Mouse (Mus musculus) lung, postnatal 0 days (tissue): ENCODE measurements around the gene Col8a2. TPM values are rescaled to one million over a fixed set of nuclear protein-coding genes. Genes with fewer than 3 reads are reported as not detected.

ENCODE experiments used
- ATAC-seq: fragments of 200-750 bp; cut with Nextera tagmentation; 2 replicates; pipeline ENCODE4 v1.8.0; 2017; ENCODE audit warnings: moderate library complexity
- DNase-seq: peaks from one replicate; pipeline ENCODE4 v3.0.0-alpha.2; 2016; ENCODE audit warnings: low spot score
- H3K27ac ChIP-seq: fragments of 300-500 bp; sonication (generic); 2 replicates; pipeline ENCODE4 v1.5.1; 2014; ENCODE audit warnings: antibody characterized with exemption, mild to moderate bottlenecking, low read length, mixed read lengths
- H3K27me3 ChIP-seq: fragments of 300-500 bp; sonication (generic); replicated peaks from 2 replicates; pipeline ENCODE4 v1.6.1; 2014; ENCODE audit warnings: low read length, mixed read lengths; ENCODE audit not compliant: insufficient read depth
- H3K36me3 ChIP-seq: fragments of 300-500 bp; sonication (generic); 2 replicates; pipeline ENCODE4 v1.6.1; 2014; ENCODE audit warnings: low read length, mixed read lengths; ENCODE audit not compliant: insufficient read depth
- H3K4me1 ChIP-seq: fragments of 300-500 bp; sonication (generic); 2 replicates; pipeline ENCODE4 v1.6.1; 2014; ENCODE audit warnings: antibody characterized with exemption, low read depth, low read length, mixed read lengths; ENCODE audit not compliant: insufficient read depth
- H3K4me2 ChIP-seq: fragments of 300-500 bp; sonication (generic); replicated peaks from 2 replicates; pipeline ENCODE4 v1.6.1; 2014; ENCODE audit warnings: low read depth, mild to moderate bottlenecking, low read length, moderate library complexity, mixed read lengths
- H3K4me3 ChIP-seq: fragments of 300-500 bp; sonication (generic); 2 replicates; pipeline ENCODE4 v1.5.1; 2014; ENCODE audit warnings: low read depth, low read length
- H3K9ac ChIP-seq: fragments of 300-500 bp; sonication (generic); replicated peaks from 2 replicates; pipeline ENCODE4 v1.6.1; 2014; ENCODE audit warnings: low read depth, mild to moderate bottlenecking
- H3K9me3 ChIP-seq: fragments of 300-500 bp; sonication (generic); 2 replicates; pipeline ENCODE4 v1.6.1; 2016; ENCODE audit warnings: low read length, mixed read lengths
- CTCF ChIP-seq: IDR thresholded peaks from 2 replicates; pipeline ENCODE4 v1.5.1; 2016; ENCODE audit warnings: antibody characterized with exemption, mild to moderate bottlenecking
- EP300 ChIP-seq: IDR thresholded peaks from 2 replicates; pipeline ENCODE4 v1.6.1; 2016; ENCODE audit warnings: antibody characterized with exemption, mild to moderate bottlenecking, control low read depth
- WGBS: fragments of 180-500 bp; shearing (Covaris S2); extraction: QIAGEN DNeasy Blood & Tissue Kit; methylation state at CpG from one replicate; pipeline ENCODE4 v1.1.7; 2014; 5-methylcytosine and 5-hydroxymethylcytosine counted together
- polyA plus RNA-seq: library from polyadenylated mRNA; unstranded; fragments of >200 nt; fragmentation: Nextera tagmentation; extraction: Ambion mirVana; gene quantifications from 2 replicates; pipeline ENCODE4 v1.2.1, GENCODE M21; 2015

Col8a2 gene
- polyA plus RNA-seq, 1 experiment from 2014 or later = 1.4 TPM

DNA sequence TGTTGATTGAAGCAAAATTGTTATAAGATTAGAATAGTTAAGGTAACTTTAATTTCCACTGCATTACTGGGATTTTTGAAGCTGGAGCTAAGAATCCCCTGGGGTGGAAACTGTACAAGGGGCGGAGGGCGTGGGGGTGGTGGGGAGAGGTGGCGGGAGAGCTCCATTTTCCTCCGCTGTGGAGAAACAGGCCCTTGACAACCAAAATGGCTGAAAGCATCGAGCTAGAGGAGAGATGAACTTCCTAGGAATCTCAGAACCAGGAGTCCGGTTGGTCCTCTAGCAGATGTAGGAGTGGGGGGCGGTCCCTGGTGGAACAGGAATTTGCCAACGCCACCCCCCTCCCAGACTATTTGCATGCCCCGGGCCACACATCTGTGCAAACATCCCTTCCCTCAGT lies 4.9 kb upstream of the Col8a2 start:
- Histone ChIP-seq H3K9ac (no peak overlapping the region), H3K4me2 (no peak overlapping the region), H3K36me3 (no peaks in the 10 kb centered on the region), H3K27me3 (peaks cover 19% of the 10 kb centered on the region; the same call in 1 of the 2 replicates), H3K4me1 (peaks cover 4% of the 10 kb centered on the region; the same call in 1 of the 2 replicates), H3K4me3 (no peak overlapping the region), H3K9me3 (no peaks in the 10 kb centered on the region), H3K27ac (no peak overlapping the region)
- 59% methylated on average over 9 of the region's 9 CpGs for WGBS
- no peak for ATAC-seq
- TF ChIP-seq EP300 (no peak), CTCF (no peak)
- no peak for DNase-seq

DNA sequence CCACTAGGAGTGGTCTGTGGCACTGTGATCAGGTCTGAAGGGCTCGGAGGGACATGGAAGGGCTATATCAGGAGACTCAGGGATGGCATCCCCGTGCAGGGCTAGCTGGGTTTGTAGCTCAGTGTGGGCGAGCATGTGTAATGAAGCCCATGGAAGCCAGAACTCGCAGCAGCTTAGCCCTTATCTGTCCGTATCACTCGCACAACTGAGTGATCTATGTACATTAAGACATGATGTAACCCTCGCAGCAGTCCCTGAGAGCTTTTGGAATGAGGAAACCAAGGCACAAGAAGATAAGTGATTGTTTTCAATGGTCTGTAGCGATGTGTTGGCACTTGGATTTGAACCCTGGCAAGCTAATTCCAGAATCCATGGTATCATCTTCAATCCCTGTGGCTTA lies 3.0 kb upstream of the Col8a2 start:
- TF ChIP-seq CTCF = no peak
- no peak for TF ChIP-seq EP300
- Histone ChIP-seq H3K4me2 (no peak overlapping the region), H3K36me3 (no peaks in the 10 kb centered on the region), H3K9ac (no peak overlapping the region), H3K9me3 (no peaks in the 10 kb centered on the region), H3K4me1 (peaks cover 4% of the 10 kb centered on the region; the same call in 1 of the 2 replicates), H3K27ac (no peak overlapping the region), H3K4me3 (no peak overlapping the region), H3K27me3 (peaks cover 21% of the 10 kb centered on the region; the same call in 1 of the 2 replicates)
- DNase-seq (no peak), ATAC-seq (no peak)
- 77% methylated on average over 8 of the region's 8 CpGs for WGBS

DNA sequence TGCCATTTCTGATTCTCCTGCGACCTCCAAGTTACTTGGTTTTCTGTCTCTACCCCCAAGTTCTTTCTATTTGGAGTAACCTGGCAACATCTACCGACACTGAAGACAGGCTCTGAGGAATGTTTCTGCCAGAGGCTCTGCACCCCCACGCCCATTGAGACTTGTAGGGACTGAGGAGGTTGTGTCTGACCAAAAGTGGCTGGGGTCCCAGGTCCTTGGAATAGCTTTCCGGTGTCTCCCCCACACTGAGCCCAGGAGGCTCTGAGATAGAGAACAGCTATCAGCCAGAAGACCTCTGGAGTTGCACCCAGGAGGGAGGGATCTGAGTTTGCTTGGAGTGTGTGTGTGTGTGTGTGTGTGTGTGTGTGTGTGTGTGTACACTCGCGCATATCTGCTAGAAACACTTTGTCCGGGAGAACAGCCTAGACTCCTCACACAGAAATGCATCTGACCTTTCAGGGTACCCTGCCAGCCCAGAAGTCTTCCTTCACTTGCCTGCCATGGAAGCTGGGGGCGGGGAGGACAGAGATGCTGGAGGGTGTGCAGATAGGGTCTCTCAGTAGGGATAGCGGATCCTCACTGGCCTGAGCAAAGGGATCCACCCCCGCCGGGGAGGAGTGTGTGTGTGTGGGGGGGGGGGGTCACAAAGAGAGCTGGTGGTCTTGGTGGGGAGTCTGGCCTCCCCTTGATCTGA lies 856 bp downstream of the Col8a2 start:
- peak; percentile 36; the same call in 1 of the 2 replicates for ATAC-seq
- no peak overlapping the region for H3K4me3 ChIP-seq

DNA sequence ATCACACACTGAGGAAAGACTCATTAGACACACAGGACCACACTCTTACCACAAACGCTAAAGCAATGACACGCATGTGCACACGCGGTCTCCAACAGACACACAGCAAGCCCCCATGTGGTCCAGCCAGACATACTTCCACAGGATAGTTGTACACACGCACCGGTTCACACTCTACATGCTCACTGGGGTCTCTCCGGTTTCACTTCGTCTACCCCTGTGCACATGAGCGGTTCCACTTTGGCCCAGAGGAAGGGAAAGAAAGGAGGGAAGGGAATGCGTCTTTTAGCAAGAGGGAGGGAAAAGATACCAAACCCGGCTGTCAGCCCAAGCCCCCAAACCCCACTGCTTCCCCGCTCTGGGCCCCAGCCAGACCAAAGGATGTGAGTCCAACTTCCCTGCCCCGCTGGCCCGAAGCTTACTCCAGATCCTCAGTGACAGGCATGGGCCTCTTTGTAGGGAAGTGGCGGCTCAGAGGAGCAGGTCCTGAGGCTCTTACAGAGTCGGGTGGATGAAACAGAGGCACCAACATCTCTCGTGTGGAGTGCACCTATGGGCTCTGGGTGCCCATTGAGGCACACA lies 1.6 kb downstream of the Col8a2 start:
- Histone ChIP-seq H3K27me3 (peaks cover 21% of the 10 kb centered on the region; the same call in 1 of the 2 replicates), H3K9ac (no peak overlapping the region), H3K27ac (no peak overlapping the region), H3K36me3 (no peaks in the 10 kb centered on the region), H3K4me3 (no peak overlapping the region), H3K4me1 (peaks cover 4% of the 10 kb centered on the region; the same call in 1 of the 2 replicates), H3K4me2 (no peak overlapping the region), H3K9me3 (no peaks in the 10 kb centered on the region)
- DNase-seq (no peak), ATAC-seq (no peak)
- TF ChIP-seq EP300 = no peak
- no peak for TF ChIP-seq CTCF
- WGBS = 30% methylated on average over 17 of the region's 17 CpGs

More for the DNA sequence above, 856 bp downstream of the Col8a2 start:
- WGBS = 29% methylated on average over 11 of the region's 11 CpGs
- TF ChIP-seq CTCF (no peak), EP300 (no peak)
- Histone ChIP-seq H3K9me3 (no peaks in the 10 kb centered on the region), H3K27me3 (peaks cover 21% of the 10 kb centered on the region; the same call in 1 of the 2 replicates), H3K36me3 (no peaks in the 10 kb centered on the region), H3K4me1 (peaks cover 4% of the 10 kb centered on the region; the same call in 1 of the 2 replicates), H3K9ac (no peak overlapping the region), H3K27ac (no peak overlapping the region), H3K4me2 (no peak overlapping the region)
- DNase-seq = peak; percentile 18

DNA sequence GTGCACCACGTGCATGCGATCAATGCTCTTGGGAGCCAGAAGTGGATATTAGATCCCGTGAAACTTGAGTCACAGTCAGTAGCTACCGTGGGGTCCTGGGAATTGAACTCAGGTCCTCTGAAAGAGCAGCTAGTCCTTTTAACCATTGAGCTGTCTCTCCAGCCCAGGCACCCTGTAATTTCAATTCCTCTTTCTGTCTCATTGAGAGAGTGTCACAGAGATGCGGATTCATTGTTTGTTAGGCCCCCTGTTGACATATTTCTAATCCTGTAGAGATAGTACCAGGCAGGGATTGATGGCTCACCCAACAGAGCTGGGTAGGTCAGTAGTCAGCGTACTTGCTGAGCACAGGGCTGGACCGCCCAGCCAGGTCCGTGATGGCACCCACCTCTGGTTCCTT lies 3.7 kb downstream of the Col8a2 start:
- H3K4me3 ChIP-seq = no peak overlapping the region
- 87% methylated on average over 8 of the region's 8 CpGs for WGBS
- no peaks in the 10 kb centered on the region for H3K36me3 ChIP-seq
- no peak for ATAC-seq
- no peaks in the 10 kb centered on the region for H3K9me3 ChIP-seq
- H3K9ac ChIP-seq = no peak overlapping the region
- H3K27ac ChIP-seq = no peak overlapping the region
- no peak overlapping the region for H3K4me2 ChIP-seq
- TF ChIP-seq EP300 = no peak
- no peak for TF ChIP-seq CTCF
- peaks cover 14% of the 10 kb centered on the region; the same call in 1 of the 2 replicates for H3K27me3 ChIP-seq
- peaks cover 4% of the 10 kb centered on the region; the same call in 1 of the 2 replicates for H3K4me1 ChIP-seq
- no peak for DNase-seq

DNA sequence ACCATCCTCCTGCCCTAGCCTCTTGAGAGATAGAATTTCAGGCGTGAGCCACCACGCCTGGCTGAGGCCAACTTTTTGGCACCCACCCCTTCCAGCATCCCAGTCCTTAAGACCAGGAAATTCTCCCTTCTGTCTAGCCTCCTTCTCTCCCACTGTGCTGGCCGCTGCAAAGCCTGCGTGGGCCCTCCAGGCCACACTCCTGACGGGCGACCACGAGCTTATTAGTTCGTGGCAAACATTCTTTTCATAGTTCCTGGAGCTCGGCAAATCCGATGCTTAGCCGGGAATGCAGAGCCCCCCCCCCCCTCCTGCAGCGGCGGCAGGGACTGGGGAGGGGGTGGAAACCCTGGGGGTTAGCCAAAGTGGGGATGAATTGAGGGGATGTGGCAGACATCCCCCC lies 4.6 kb downstream of the Col8a2 start:
- no peak for DNase-seq
- no peak for ATAC-seq
- 25% methylated on average over 13 of the region's 13 CpGs for WGBS
- no peaks in the 10 kb centered on the region for H3K36me3 ChIP-seq
- no peak for TF ChIP-seq CTCF
- no peak for TF ChIP-seq EP300
- peaks cover 3% of the 10 kb centered on the region; the same call in 1 of the 2 replicates for H3K4me1 ChIP-seq
- H3K9me3 ChIP-seq = no peaks in the 10 kb centered on the region
- H3K4me2 ChIP-seq = no peak overlapping the region
- H3K4me3 ChIP-seq = no peak overlapping the region
- H3K27ac ChIP-seq = no peak overlapping the region
- H3K9ac ChIP-seq = no peak overlapping the region
- peaks cover 8% of the 10 kb centered on the region; the same call in 1 of the 2 replicates for H3K27me3 ChIP-seq
